Mouse (Mus musculus) yolk sac, embryonic 10.5 days (tissue): ENCODE measurements at regions not wholly inside any gene's neighbourhood (a gene's known extent, or its start where the extent isn't known, plus 50 kb on each side); places are given as distances from the start of the nearest gene placed in this dataset.

Experiments used
- DNase-seq: peaks from one replicate; pipeline ENCODE4 v3.0.0-alpha.2; 2017; ENCODE audit warnings: low spot score

DNA sequence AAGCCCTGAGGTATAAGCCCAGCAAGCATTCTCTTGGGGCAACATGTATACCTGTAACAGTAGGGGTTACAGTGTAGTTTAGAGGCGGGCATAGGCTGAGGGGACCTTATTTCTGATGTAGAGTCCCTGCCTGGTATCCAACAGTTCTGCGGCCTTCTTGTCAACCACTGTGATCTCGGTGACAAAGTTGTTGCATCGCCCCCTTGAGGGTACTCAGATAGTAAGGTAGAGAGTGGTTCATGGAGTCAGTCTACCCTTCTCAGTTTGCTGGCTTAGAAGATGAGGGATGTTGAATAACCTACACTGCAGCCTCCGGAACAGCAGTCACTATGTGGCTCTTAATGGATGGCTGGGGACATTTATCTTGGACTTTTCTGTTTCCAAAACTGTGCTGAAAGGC lies 1168.3 kb upstream of the A1bg start:
- no peak for DNase-seq

DNA sequence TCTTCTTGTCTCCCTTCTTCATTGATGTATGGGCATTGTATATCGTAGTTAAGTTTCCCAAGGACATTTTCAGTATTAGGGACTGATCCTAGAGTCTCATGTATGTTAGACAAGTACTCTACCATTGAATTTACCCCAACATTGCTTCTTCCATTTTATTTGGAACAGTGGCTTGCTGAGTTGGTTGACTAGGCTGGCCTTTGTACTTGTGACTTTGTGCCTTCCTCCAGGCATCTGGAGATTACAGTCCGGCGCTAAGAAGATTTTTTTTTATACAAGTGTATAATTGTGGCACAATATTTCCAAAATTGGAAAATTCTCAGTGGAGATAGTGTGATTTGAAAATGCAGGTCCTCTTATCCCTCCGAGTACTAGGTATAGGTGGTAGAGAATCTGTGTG lies 1165.5 kb upstream of the A1bg start:
- no peak for DNase-seq

DNA sequence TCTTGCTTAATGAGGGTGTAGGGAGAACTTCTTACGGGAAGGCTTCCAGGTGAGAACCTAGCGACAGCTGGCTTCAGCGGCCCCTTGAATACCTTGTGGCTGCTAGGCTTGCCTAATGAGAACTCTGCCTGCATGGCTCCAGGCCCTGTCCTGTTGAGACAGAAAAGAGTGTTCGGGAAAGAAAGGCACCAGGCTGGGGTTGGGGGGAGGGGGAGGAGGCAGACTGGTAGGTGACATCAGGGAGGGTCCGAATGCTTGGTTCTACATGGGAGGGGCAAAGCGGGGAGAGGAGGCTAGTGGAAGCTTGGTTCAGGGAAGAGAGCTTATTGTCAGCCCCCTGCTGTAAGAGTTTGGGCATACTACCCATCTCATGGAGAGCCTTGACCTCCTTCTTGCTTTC lies 1164.9 kb upstream of the A1bg start:
- no peak for DNase-seq

DNA sequence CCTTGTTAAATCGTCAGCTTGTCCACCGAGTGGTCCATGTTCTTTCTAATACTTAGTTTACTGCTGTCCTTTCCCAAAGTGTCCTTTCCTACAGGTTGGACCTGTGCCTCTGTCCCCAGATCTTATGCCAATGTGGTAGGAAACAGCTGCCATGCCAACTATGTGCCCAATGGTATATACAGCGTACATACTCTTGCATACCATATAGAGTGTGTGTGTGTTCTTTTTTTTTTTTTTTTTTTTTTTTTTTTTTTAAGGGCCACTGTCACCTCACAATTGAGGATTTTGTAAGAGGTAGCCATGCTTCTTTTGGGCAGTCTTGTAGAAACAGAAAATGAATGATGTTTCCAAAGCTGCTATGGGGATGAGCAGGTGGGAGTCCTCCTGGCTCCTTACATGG lies 1163.2 kb upstream of the A1bg start:
- no peak for DNase-seq

GRCm38 (mm10) chr15:62083347-62083746 lies 1160.5 kb upstream of the A1bg start:
- DNase-seq: no peak

DNA sequence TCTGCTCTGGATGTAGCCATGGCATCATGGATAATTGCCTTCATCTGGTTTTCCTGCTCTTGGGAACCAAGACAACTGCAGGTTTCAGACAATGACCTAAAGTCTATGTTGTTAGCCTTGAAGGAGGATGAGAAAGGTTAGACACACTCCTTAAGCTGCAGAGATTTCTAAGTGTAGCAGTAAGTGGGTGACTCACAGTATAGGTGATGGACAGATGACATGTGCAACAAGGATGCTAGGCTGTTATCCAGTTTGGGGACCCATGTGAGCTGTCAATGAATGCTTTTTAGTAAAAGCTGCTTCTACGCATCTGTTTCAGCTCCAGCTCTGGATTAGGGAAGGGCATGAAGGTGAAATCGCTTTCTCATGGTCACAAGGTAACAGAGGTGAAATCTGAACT lies 1159.7 kb upstream of the A1bg start:
- no peak for DNase-seq

DNA sequence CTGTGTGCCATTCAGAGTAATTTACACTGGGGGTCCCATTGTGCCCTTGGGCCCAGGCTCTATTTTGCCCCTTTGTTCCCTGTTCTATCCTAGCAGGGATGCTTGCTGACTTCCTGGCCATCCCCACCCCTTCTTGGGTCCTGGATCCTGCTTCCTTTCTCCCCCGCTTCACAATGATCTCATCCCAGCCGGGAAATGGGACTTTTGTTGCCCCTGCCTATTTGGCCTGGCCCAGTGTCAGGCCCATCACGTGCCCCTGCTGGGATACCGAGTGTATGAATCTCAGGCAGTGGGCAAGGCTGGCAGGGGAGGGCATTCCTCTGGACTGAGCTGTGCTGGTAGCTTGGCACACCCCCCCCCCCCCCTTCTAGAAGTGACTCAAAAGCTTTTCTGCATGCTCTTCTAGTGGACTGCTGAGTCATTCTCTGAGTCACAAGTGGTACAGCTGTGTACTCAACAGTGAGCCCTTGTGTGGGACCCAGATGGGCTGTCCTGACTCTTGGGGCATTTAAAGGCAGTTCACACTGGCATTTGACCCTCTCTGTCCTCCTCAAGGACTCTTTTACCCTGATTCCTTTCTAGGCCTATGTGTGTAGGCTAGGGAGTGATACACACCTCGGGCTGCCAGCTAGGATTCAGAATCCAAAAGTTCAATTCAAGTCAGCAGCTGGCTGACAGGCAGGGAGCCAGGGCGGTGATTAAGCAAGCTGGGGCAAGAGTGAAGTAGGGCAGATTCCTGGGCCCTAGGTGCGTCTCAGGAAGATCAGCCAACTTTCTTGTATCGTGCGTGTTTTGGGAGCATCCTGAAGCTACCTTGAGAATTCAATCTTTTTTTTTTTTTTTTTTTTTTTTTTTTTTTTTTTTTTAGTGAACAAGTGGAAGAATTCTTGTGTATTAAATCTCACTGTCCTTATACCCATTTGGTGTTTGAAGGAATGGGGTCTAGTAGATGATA lies 1156.6 kb upstream of the A1bg start:
- DNase-seq: peak; percentile 15

DNA sequence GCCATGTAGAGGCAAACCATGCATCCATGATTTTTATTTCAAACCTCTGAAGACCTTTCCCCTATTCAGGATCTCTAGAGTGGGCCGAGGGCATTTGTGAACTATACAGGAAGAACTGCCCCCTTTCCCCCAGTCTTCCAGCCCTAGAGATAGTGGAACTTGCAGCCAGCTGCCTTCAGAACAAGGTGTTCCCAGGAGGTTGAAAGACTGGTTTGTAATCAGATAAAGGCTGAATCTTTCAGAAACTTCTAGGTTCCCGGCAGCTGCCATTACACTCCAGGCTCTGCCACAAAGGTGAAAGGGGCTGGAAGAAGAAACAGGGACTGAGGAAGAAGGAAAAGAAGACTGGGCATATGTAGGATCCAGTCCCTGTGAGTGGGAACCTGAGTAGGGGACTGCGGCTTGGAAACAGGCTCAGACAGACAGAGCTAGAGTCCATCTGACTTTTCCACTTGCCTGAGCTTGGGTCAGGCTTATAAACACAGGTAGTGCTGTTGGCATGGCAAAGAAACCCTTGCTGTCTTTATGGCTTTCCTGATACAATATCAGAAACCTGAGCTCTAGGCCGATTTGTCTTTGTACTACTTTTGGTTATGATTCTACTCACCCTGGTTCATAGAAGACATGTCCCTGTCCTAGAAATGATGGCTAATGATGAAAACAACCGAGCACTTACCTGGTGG lies 1153.9 kb upstream of the A1bg start:
- no peak for DNase-seq

DNA sequence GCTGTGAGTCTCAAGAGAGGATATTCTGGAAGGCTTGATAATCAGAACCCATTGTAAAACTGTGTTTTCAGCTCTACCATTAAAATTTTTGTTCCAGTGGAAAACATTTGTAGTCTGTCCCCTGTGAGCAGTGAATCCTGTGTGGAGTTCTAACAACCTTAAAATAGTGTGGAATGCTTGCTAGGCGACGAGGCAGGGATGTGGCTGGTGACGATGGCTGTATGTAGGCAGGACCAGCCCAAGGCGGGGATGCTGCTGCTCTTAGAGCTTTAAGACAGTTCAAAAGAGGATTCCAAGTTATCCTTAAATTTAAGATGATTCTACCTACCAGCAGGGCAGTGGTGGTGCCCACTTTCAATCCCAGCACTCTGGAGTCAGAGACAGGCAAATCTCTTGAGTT lies 1151.9 kb upstream of the A1bg start:
- no peak for DNase-seq

DNA sequence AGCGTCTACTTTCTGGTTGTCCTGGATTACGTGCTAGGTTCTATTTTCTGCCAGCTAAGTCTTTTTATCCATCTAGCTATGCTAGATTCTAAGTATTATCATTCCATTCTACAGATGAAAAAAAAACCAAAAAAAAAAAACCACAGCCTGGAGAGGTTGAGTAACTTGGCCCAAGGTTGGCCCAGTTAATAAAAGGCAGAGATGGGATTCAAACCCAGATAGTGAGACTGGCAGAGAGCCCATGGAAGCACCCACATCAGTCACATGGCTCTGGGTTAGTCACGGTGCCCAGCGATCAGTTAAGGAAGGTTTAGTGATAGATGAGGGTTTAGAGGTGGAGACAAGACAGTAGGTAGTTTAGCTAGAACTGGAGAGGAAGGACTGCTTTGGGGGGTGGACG lies 1150.8 kb upstream of the A1bg start:
- no peak for DNase-seq

DNA sequence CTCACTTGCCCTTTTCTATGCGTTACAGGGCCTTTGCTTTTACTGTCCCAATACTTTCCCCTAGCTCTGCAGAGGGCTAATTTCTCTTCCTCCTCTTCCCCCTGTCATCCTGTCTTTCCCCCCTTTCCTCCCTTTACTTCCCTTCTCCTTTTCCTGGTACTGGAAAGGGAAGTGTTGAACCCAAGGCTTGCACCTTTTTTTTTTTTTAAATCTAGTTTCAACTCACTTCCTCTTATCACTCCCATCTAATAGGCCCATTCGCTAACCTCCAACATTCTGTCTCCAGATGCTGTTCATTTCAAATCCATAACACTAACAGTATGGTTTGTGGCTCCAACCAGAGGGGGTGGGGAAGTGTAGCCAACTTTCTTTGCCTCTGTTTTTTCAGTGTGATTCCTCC lies 1148.5 kb upstream of the A1bg start:
- DNase-seq: no peak

DNA sequence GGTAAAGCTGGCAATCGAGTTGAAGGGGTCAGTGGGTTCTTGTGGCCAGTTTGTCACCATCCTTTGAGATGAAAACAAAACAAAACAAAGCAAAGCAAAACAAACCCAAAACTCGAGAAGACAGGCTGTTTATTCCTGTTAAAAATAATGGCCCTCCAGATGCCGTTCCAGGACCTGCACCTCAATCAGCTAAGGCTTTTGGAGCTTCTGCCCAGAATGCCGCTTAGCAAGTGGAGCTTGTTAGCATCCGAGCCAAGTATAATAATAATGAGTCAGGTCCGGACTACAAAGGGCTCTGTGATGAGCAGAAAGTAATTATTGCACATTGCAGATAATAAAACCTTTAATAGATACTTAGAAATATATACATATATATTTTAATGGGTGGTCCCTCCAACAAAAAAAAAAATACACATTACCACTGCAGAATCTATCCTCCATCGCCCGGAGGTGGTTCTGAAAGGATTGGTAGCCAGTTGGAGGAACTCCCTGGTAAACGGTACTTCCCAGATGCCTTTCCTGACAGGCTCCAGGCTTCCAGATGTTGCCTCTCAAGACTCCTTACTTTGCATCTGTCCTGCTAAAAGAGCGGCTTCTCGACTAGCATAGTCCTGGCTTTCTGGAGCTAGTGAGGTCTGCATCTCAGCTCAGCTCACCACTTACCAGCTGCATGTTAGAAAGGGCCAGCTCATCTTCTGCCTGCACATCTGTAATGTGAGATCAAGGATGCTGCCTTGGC lies 1145.8 kb upstream of the A1bg start:
- no peak for DNase-seq

GRCm38 (mm10) chr15:62064399-62064798 lies 1141.6 kb upstream of the A1bg start:
- no peak for DNase-seq

GRCm38 (mm10) chr15:62057449-62057848 lies 1134.6 kb upstream of the A1bg start:
- no peak for DNase-seq

GRCm38 (mm10) chr15:62056889-62057288 lies 1134.1 kb upstream of the A1bg start:
- DNase-seq: no peak

DNA sequence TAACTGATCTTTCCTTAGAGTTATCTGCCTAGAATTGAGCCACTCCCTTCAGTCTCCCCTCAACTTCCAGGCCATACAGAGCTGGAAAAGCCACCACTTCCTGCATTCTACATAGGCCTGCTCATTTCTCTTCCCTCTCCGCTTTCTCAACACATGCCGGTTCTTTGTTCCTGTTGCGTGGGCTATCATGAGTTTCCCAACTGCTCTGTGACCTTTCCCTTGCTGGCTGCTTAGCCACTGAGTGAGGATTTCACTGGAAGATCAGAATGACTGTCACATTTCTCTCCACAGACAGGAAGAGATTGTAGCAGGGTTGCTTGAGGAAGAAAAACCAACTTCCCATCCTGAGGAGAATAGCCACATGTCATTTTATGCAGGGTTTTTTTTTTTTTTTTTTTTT lies 1133.6 kb upstream of the A1bg start:
- no peak for DNase-seq

DNA sequence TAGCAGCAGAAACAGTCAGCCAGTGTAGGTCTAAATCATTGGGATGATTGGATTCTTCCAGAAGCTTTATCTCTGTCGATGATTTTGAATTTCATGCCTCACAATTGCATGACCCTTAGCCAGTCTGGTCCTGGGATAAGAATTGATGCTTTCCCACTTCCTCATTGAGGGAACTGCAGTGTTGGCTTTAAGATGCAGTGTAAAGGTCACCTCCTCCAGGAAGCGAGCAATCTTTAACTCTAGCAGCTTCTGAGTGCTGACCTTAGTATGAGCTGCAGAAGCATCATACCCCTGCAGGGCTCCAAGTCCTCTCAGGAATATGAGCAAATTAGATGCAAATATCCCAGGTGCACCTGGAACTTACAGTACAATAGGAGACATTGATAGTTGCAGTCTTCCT lies 1132.2 kb upstream of the A1bg start:
- no peak for DNase-seq

DNA sequence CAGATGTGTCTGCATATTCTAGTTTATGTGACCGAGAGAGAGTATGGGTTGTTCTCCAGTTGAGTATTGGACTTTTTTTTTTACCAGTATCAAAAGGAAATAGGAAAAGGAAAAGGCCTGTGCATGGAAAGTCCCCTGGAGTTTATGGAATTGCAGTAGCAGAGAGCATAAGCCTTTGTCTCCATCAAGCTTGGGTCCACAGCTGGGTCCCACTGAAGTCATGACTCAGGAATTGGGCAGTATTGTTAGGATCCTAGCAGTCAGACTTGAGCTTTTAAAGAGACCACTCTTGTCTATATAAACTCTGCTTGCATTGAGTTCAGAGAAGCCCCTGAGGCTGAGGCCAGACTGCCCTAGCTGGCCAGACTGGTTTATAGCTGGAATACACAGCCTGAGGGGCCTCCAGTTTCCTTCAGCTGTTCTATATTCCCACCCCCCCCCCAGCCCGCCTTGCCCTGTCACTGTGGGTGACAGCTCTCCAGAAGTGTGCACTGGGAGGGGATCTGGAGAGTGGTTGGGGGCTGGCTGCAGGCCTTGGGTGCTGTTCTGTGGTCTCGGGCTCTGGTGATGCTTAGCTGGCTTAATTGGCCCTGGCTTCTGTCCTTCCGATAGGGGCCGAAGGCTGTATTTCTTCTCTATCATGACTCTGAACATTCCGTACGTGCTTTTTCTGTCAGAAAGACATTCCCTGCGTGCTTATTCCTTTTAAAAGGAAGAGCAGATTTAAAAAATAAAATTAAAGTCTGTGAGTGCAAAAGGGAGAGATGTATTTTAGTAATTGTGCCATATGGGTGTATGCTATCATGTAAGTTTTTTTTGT lies 1130.8 kb upstream of the A1bg start:
- DNase-seq: no peak

DNA sequence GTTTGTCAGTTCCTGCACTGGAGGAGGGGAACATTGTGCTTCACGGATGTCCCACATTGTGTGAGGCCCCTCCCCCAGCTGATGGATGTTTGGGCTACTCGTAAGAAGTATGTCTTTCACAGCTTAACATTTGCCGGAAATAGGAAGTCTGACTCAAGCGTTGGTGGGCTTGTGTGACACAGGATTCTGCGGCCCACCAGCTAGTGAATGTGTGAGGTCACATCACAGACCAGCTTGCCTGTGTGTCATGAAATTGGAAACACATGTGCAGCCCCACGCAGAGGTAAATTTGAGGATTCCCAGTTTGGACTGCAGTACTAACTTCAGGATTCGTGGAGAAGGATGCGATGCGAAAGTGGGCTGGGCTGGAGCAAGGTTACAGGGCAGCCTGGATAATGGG lies 1126.6 kb upstream of the A1bg start:
- no peak for DNase-seq

DNA sequence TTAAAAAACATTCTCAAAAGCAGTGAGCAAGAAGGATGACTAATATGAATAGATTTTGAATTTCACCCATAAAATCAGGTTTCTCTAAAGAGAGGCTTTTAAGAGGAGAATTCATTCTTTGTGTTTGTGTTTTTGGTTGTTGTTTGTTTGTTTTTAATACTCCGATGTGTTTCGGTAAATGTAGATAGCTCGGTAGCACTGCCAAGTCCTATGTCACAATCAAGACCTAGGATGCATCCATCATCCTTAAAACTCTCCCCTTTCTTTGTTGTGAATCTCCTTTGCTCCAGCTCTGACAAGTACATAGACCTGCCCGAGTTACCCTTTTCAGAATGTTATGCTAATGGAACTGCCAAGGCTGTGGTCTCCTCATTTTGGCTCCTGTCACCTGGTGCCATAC lies 1126.2 kb upstream of the A1bg start:
- no peak for DNase-seq

DNA sequence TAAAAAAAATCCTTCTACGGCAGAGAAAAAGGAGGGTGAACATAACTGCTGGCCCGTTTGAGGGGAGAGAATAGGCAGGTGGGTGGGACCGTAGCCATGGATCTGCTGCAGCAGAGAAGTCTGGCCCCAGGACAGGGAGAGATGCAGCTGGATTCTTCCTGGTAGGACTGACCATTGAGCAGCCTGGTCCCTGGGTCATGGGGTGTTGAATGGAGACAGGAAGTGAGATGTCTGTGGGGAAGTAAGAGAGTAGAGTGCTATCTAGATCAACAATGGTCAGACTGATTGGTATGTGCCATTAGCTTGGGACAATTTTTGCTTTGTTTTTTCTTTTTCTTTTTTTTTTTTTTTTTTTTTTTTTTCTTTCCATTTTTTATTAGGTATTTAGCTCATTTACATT lies 1123.5 kb upstream of the A1bg start:
- no peak for DNase-seq
